Mouse (Mus musculus): Measurements from ENCODE around the gene Csde1. TPM values are rescaled to one million over a fixed set of nuclear protein-coding genes. Genes with fewer than 3 reads are reported as not detected.

Gene Csde1
- total RNA-seq, 2 experiments from 2014 or later = 225 to 502 TPM

Other genes starting within 250 kb of the Csde1 start
- not detected in 2 replicates for gene Tshb, start 237.7 kb upstream of the Csde1 start, total RNA-seq (2014; fragmentation: Nextera tagmentation)
- not detected in 2 replicates for gene Tshb, start 237.7 kb upstream of the Csde1 start, total RNA-seq (2017)
- not detected in 2 replicates for gene Sycp1, start 84.3 kb upstream of the Csde1 start, total RNA-seq (2014; fragmentation: Nextera tagmentation)
- gene Sycp1, start 84.3 kb upstream of the Csde1 start, total RNA-seq (2017) = not detected in 2 replicates
- not detected in 2 replicates for gene Nr1h5, start 56.3 kb upstream of the Csde1 start, total RNA-seq (2014; fragmentation: Nextera tagmentation)
- not detected in 2 replicates for gene Nr1h5, start 56.3 kb upstream of the Csde1 start, total RNA-seq (2017)
- gene Sike1, start 24.7 kb upstream of the Csde1 start, total RNA-seq (2014; fragmentation: Nextera tagmentation) = 15.9 and 25.6 TPM in 2 replicates
- 15.1 and 23.5 TPM in 2 replicates for gene Sike1, start 24.7 kb upstream of the Csde1 start, total RNA-seq (2017)
- 76.5 and 84.3 TPM in 2 replicates for gene Nras, start 37.9 kb downstream of the Csde1 start, total RNA-seq (2014; fragmentation: Nextera tagmentation)
- gene Nras, start 37.9 kb downstream of the Csde1 start, total RNA-seq (2017) = 62.4 and 113 TPM in 2 replicates
- gene Ampd1, start 53.6 kb downstream of the Csde1 start, total RNA-seq (2014; fragmentation: Nextera tagmentation) = 1.7 TPM in 1 of 2 replicates, not detected in the other
- not detected in 2 replicates for gene Ampd1, start 53.6 kb downstream of the Csde1 start, total RNA-seq (2017)
- gene Dennd2c, start 82.2 kb downstream of the Csde1 start, total RNA-seq (2014; fragmentation: Nextera tagmentation) = 4.0 and 4.9 TPM in 2 replicates
- gene Dennd2c, start 82.2 kb downstream of the Csde1 start, total RNA-seq (2017) = 2.0 and 2.4 TPM in 2 replicates
- gene Bcas2, start 151.2 kb downstream of the Csde1 start, total RNA-seq (2014; fragmentation: Nextera tagmentation) = 134 and 143 TPM in 2 replicates
- 260 and 277 TPM in 2 replicates for gene Bcas2, start 151.2 kb downstream of the Csde1 start, total RNA-seq (2017)